Mouse (Mus musculus): ENCODE measurements around the gene Btbd9. TPM values are rescaled to one million over a fixed set of nuclear protein-coding genes. Genes with fewer than 3 reads are reported as not detected.
"Not testable (repeated sequence)": the region's sequence is repeated elsewhere in the genome, so short reads cannot be mapped to it uniquely, and the experiment has no call there.

The Btbd9 gene
- 11.7 and 14.0 TPM in 2 replicates for polyA plus RNA-seq (2012; rRNA removed)

- peak; percentile 99 for DNase-seq (ENCODE audit: low spot score)
Observed at GRCm38 (mm10) chr17:30575941-30576773, at the start of gene Btbd9. Gene Btbd9 (minus strand): TSS chr17:30576488.

DNA sequence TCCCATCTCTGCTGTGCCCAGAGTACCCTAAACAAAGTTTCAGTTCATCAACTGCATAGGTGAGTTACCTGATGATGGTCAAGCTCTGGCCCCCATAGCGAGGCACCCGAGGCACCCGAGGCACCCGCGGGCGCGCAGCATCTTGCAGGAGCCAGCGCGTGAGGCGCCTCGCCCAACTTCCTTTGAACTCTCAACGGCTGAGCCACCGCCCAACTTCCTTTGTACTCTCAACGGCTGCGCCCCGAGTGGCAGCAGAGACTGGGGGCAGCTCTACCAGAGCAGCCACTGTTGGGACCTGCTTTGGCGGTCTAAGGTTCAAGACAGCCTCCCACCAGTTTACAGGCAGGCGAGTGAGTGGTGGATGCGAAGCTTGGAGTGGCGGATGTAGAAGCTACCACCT, 47.8 kb upstream of the Btbd9 start, which contains the start of gene Dnah8:
Gene Dnah8, plus strand, starts transcription at position 223 of the 400 bp plus-strand sequence.
- not testable (repeated sequence) for DNase-seq (ENCODE audit: low spot score)

DNA sequence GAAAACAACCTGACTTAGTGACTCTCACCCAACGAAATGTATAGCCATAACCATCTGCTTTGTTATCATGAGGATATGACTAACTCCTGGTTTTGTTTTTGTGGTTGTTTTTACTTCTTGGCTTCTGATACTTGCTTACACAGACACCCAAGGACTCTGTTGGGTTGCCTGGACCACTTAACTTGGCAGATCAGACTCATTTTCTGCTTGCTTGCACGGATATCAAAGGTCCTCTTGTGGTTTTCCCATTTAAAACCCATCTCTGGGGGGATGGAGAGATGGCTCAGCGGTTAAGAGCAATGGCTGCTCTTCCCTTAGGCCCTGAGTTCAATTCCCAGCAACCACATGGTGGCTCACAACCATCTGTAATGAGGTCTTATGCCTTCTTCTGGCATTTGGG, 46.9 kb upstream of the Btbd9 start:
- DNase-seq (ENCODE audit: low spot score): peak; percentile 7

DNA sequence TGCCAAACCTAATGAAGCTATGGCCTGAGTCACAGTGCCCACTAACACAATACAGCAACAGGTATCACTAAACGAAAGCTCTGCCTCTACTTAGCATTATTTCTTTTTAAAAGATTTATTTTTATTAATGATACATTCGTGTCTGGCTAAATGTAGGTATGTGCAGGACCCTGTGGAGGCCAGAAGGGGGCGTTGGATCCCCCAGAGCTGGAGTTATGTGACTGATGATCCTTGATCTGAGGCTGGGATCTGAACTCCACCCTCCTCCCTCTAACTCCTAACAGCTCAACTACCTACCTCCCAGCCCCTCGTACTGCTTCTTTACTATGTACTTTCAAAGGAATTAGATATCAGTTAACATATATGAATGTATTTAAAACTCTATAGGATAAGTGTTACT, 45.2 kb upstream of the Btbd9 start:
- no peak for DNase-seq (ENCODE audit: low spot score)

- DNase-seq (ENCODE audit: low spot score): no peak
Observed at GRCm38 (mm10) chr17:30620548-30620947, 44.3 kb upstream of the Btbd9 start.

- DNase-seq (ENCODE audit: low spot score): no peak
Observed at GRCm38 (mm10) chr17:30619153-30619552, 42.9 kb upstream of the Btbd9 start.

DNA sequence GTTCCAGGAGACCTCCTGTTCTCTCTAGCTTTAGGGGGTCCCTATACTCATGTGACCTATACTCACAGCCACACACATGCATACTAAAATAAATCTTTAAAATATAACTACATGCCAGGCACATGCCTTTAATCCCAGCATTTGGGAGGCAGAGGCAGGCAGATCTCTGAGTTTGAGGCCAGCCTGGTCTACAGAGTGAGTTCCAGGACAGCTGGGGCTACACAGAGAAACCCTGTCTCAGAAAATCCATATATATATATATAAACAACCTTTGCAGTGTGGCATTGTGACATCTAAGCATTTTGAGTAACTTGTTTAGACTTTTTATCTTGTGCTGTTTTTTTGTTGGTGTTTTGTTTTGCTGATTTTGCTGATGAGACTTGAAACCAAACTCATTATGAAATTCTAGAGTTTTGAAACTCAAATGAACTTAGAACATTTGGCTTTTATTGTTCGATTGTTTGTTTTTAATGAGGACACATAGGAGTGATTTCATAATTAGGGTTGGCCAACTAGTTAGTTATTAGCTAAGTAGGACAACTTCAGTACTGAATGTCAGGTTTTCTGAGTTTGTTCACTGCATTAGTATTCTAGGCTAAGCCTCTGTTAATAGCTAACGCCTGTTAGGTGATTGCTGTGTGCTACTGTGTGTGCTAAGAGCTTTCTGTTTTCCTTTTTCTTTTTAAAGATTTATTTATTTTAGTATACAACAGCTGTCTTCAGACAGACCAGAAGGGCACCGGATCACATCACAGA, 42.0 kb upstream of the Btbd9 start:
- peak; percentile 1 for DNase-seq (ENCODE audit: low spot score)

- DNase-seq (ENCODE audit: low spot score): no peak
Observed at GRCm38 (mm10) chr17:30616203-30616602, 39.9 kb upstream of the Btbd9 start.

- no peak for DNase-seq (ENCODE audit: low spot score)
Observed at GRCm38 (mm10) chr17:30613350-30613749, 37.1 kb upstream of the Btbd9 start.

GRCm38 (mm10) chr17:30612075-30612859, 36.0 kb upstream of the Btbd9 start:
- DNase-seq (ENCODE audit: low spot score): peak; percentile 100

DNA sequence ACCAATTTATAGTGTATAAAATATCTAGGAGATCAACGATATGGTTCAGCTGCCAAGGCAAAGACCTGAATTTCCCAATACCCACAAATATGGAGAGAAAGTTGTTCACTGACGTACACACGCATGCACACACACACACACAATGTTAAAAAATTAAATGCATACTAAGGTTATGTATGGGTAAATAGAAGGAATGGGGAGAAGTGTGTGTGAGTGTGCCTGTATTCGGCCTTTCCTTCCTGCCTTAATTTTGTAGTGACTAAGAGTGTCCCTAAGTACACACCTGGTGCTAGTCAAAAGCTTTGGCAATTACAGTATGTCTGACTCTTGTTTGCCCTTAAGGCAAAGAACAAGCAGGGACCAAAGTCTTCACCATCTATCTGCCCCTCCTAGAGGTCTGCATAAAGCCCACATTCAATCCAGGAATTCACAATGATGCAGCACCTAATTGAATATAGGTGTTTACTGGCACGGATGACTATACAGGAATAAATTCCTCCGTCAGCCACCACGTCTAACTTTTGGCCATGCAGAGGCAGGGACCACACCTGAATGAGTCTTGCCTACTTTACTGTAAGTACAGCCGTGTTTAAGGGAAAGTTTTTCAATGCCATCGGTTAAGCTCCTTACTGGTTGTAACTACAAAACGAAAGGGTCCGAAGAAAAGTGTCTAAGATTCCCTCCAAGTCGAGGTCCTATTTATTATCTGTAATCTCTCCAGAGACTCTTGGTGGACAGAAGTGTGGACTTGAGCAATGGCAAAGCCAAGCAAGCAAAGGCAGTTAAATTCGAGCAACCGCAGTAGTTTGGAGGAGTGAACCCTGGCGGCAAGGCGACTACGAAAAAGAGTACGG, 35.2 kb upstream of the Btbd9 start:
- peak; percentile 14 for DNase-seq (ENCODE audit: low spot score)

GRCm38 (mm10) chr17:30610739-30611138, 34.5 kb upstream of the Btbd9 start:
- peak; percentile 2 for DNase-seq (ENCODE audit: low spot score)

DNA sequence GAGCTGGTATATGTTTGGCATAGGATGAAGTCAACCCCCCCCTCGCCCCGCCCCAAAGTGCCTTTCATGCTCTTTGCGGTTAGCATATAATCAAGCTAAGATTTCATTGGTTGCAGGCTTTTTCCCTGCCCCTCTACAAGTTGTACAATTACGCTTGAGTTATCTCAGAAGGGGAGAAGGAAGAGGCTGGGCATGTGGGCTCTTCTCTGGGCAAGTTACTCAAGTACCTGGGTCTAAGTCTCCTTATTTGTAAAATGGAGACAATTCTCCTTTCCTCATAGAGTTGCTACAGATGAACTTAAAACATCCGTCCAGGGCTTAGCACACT, 33.7 kb upstream of the Btbd9 start:
- peak; percentile 9 for DNase-seq (ENCODE audit: low spot score)

DNA sequence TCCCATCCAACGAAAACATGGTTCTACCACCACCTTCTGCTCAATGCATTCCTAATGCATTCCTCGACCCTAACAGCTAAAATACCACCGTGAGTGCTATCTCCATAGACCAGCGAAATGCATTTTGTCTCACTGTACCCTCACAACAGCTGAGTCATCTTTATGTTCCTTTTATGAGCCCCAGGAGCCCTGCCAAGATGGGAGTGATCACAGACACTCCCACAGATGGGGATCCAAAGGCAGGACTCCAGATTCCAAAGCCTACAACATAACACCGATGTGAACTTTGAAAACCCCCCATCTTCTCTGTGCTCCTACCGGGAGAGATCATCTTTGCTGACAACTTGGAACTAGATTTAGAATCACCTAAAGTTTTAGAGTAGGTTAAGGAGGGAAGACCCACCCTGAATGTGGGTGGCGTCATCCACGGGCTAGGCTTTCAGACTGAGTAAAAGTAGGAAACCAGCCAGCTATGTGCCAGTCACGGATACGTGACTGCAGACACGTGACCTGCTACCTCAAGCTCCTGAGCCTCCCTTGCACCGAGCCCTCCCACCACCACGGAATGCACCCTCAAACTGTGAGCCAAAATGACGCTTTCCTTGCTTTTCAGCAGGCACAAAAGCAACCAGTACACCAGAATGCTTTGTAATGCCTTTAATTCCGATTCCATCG, 33.2 kb upstream of the Btbd9 start:
- DNase-seq (ENCODE audit: low spot score): peak; percentile 23

GRCm38 (mm10) chr17:30607909-30608495, 31.7 kb upstream of the Btbd9 start:
- DNase-seq (ENCODE audit: low spot score): no peak

DNA sequence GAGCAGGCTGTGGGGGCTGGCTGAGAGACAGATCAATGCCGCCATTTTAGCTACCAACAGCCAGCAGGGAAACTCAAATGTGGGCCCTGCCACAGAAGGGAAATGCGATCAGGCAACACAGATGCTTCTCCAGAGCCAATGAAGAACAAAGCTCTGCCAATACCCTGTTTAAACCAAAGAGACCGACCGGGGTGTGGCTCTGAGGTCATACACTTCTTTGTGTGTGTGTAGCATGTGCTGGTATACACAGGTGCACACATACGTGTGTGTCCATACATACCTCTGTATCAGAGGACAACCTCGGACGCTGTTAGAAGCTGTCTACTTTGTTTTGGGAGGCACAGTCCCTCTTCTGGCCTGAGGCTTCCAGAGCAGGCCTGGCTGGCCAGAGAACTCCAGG, 31.0 kb upstream of the Btbd9 start:
- DNase-seq (ENCODE audit: low spot score): no peak

GRCm38 (mm10) chr17:30606634-30607081, 30.4 kb upstream of the Btbd9 start:
- DNase-seq (ENCODE audit: low spot score): no peak

DNA sequence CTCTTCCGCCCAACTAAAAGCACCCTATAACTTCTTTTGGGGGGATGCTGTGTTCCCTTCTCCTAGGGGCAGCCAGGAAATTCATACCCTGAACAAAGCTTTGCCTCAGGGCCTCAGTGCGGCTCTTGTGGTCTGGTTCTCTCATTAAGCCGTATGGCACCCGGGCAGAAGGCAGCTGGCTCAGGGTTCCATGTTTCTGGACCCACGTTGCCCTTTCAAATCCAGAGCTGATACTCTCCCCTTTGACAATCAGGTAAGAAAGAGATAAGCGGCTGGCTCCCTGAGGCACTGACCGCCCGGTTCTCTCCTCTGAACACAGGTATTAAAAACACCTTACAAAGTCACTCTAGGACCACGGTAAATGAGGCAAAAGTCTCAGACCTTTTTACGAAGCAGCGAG, 29.9 kb upstream of the Btbd9 start:
- no peak for DNase-seq (ENCODE audit: low spot score)

DNA sequence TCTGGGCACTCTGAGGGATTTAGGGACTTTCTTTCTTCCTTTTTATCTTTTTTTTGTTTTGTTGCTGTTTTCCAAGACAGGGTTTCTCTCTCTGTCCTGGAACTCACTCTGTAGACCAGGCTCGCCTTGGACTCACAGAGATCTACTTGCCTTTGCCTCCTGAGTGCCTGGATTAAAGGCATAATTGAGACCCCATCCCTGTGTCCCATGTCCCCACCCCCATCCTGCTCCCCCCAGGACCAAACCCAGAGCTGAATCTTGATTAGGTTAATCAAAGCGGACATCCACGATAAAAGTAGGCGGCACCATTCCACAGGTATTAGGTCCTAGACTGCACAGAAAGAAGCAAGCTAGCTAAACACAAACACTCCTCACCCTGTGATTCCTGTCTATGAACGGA, 28.7 kb upstream of the Btbd9 start:
- no peak for DNase-seq (ENCODE audit: low spot score)

DNA sequence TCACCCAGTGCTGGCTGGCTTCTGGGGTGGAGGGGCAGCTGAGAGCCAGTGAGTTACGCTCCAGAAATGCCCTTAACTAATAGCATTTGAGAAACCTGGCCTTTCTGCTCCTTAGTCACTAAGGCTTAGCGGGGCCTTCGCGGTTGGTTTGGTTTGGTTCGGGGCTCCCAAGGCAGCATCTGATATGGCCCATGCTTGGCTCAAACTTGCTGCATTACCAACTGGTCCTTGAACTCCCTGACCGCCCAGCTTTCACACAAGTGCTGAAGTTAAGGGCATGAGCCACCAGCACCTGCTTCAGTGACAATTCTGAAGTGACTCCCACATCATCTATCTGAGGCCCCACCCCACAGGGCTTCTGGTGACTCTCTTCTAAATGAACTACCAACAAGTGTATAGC, 28.0 kb upstream of the Btbd9 start:
- no peak for DNase-seq (ENCODE audit: low spot score)

Data from urinary bladder, adult 2 months (tissue).